Mouse (Mus musculus) natural killer cell, adult 2 months (primary cell): ENCODE measurements around the gene Fcho1.
A peak's percentile ranks its signal among the peaks of the same experiment; 100 is the strongest.

ENCODE experiments used
- DNase-seq, 2 experiments: peaks; one replicate each; pipeline ENCODE4 v3.0.0; 2022; ENCODE audit warnings: low spot score in 2 of 2

Fcho1 gene

GRCm38 (mm10) chr8:71682832-71683231, 42.7 kb downstream of the Fcho1 start:
- no peak for DNase-seq

GRCm38 (mm10) chr8:71681369-71681915, 44.1 kb downstream of the Fcho1 start:
- DNase-seq: no peak

DNA sequence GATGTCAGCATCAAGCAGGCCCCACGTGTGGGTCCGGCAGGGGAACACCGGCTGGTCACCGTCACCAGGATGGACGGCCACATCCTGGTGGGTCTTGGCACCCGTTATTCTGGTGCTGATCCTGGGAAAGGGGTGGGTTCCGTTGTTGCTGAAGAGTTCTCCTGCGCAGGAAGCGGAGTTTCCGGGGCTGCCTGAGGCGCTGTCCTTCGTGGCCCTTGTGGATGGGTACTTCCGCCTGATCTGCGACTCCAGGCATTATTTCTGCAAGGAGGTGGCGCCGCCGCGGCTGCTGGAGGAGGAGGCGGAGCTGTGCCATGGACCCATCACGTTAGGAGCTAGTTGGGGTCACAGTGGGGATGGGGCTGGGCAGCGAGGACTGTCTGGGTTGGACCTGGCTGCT, 45.0 kb downstream of the Fcho1 start:
- no peak for DNase-seq

DNA sequence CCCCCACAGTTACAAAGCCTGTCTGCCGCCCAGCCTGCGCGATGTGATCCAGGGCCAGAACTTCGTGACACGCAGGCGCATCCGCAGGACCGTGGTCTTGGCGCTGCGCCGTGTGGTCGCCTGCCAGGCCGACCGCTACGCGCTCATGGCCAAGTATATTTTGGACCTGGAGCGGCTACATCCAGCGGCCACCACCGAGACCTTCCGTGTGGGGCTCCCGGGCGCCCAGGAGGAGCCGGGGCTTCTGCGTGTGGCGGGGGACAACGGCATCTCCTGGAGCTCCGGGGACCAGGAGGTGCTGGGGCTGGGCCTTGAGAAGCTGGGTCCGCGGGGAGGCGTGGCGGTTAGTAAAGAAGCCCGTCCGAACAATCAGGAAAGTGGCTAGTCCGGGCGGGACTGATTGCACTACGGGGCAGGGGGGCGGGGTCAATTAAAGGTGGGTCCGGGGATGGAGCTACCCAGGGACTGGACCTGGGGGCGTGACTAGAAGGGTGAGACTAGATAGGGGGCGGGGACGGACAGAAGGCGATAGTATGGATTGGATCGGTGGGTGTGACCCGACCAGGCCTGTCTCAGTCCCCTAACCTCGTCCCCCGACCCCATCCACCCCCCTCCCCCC, 45.9 kb downstream of the Fcho1 start:
- DNase-seq: no peak

- no peak for DNase-seq
Measured at GRCm38 (mm10) chr8:71679116-71679515, 46.4 kb downstream of the Fcho1 start.

DNA sequence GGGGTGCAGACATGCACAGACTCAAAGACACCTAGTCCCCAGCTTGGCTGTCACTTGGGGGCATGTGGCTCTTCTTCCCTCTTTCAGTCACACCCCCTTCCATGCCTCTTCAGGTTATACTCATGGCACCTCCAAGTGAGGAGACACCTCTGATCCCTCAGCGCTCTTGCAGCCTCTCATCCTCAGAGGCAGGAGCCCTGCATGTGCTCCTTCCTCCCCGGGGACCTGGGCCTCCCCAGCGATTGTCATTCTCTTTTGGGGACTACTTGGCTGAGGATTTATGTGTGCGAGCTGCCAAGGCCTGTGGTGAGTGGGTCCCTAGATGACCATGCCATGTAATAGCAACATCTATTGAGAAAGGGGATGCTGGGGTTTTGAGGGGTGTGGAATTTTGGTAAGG, 47.3 kb downstream of the Fcho1 start:
- DNase-seq: no peak

GRCm38 (mm10) chr8:71677555-71677954, 48.0 kb downstream of the Fcho1 start:
- DNase-seq: peak; percentile 29 to 37

- DNase-seq: no peak
Measured at GRCm38 (mm10) chr8:71676803-71677202, 48.7 kb downstream of the Fcho1 start.

GRCm38 (mm10) chr8:71676020-71676741, 49.3 kb downstream of the Fcho1 start, which contains the start of gene Jak3:
TSS of gene Jak3 (plus strand) at chr8:71676296.
- DNase-seq: peak; percentile 56 to 70

DNA sequence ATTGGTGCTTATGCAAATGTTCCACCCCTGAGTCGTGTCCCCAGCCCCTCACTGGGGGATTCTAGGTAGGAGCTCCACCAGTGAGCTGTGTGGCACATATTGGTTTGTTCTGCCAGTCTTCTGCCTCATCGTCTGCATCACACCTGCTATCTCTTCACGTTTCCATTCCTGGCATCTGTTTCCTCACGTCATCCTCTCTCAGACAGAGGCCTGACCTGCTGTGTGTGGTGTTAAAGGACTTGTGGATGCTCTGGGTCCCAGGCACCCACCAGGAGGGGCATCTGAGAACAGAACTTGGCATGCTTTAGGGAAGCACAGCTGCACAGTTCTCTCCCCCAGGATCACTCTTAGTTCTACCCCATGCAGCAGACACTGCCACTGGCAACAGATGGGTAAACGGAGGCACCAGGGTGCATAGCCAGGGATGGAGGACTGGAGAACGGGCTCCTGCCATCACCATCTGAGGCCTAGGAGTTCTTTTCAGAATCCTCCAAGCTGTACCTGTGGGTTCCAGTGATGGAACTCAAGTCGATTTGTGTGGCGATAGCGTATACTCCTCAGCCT, 50.0 kb downstream of the Fcho1 start:
- DNase-seq: no peak

- DNase-seq: no peak
Measured at GRCm38 (mm10) chr8:71674071-71674470, 51.4 kb downstream of the Fcho1 start.

DNA sequence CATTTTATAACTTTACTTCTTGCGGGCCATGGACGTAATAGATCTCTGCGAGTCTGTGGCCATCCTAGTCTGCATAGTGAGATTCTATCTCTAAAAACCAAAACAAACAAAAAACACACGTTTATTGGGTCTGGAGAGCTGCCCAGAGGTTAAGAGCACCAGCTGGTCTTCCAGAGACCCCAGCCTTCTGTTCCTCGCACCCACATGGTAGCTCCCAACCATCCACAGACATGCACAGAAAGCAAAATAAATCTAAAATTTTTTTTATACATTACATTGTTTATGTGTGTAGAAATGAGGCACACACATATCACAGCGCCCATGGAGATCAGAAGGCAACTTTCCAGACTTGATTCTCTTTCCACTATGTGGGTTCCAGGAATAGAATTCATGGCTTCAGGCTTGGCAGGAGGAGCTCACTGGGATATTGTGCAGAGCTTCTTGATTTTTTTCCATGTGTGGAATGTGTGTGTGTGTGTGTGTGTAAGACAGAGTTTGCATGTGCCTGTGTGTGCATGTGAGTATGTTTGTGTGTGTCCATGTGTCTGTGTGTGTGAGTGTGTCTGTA, 53.3 kb downstream of the Fcho1 start:
- no peak for DNase-seq

- peak; percentile 83 to 89 for DNase-seq
Measured at GRCm38 (mm10) chr8:71671549-71671965, 54.0 kb downstream of the Fcho1 start, which contains the start of gene Unc13a. TSS of gene Unc13a (minus strand) at chr8:71671757.

GRCm38 (mm10) chr8:71670621-71671548, 54.6 kb downstream of the Fcho1 start:
- no peak for DNase-seq

DNA sequence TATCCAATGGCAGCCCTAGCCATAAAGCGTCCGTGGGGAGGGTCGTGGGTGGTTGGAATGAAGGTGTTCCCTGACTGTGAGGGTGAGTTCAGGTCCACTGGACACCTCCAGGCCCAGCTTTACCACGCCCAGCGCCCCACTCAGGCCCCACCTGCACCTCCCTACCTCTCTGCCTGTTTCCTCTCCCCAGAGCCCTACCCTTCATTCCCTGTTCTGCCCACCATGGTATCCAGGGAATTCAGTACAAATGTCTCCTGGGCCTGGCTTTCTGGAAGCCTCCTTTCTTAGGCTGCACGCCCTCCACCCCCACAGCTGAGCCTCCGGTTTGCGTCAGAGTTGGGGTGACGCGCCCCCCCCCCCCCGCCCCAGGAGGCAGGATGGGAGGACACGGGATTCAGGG, 55.3 kb downstream of the Fcho1 start:
- DNase-seq: no peak

DNA sequence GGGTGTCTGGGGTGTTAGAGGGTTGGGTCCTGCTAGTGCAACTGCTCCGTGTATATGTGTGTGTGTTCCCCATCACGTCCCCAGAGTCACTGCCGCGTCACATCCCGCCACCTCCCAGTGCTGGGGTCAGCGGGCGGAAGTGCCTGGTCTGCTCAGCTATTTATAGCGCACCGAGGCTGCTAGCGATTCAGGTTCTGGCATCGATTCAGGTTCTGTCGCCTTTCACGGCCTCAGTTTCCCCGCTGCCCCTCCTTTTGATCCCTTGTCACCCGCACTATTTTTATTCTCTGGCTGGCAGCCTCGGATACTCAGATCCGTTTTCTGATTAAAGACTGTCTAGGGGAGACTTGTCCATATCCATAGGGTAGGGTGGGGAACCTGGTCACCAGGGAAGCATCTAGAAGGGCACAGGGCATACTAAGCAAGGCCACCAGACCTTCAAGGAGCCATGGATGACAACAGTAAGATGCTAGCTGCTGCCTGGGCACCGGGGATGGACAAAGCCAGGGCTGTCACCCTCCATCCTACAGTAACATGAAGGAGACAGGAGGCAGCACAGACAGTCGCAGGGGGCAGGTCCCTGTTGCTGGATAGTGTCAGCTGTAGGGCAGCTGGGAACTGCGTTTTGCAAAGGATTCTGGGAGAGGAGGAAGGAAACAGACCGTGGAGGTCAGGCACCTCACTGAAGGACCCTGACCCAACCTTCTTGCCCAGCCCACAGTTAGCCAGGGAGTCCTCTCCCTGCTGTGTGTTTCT, 57.1 kb downstream of the Fcho1 start:
- DNase-seq: peak; percentile 74 to 83

DNA sequence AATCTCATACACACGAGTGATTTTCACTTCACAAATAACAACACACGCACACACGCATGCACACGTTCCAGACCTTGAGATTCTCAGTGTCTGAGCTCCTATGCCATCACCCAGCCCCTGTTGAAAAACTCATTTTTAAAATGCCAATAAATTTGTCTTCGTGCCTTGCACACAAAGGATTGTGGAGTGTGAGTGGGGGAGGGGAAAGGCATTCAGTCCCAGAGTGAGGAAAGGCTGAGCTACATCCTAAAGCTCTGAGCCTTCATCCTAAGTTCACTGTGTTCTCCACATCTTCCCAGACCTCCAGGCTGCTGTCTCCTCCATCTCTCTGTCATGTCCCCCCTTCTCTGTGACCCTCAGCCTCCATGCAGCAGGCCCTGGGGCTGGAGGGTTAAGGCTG, 58.3 kb downstream of the Fcho1 start:
- DNase-seq: no peak

DNA sequence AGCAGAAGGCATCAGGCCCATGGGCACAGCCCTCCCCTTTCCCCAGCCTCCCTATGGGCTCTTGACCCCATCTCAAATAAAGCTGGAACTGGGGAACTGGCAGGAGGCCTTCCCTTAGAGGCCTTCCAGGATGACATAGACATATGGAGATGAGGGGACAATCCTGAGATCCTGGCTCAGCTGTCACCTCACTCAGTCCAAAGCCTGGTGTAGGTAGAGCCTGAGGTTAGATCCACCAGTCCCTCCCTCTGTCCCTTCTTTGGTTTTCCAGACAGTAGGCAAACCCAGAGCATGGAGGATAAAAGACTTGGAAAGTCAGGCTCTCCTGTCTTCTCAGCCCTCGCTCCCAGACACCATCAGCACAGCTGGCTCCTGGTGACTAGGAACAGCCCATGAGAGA, 58.7 kb downstream of the Fcho1 start:
- no peak for DNase-seq

- peak; percentile 81 to 85 for DNase-seq
Measured at GRCm38 (mm10) chr8:71665331-71666130, 60.0 kb downstream of the Fcho1 start.
